Mouse (Mus musculus): ENCODE results near the gene Tas2r106. TPM values are rescaled to one million over a fixed set of nuclear protein-coding genes. Genes with fewer than 3 reads are reported as not detected.

Tas2r106 gene
- polyA plus RNA-seq (2017; shearing (Covaris generic)), result not detected

DNA sequence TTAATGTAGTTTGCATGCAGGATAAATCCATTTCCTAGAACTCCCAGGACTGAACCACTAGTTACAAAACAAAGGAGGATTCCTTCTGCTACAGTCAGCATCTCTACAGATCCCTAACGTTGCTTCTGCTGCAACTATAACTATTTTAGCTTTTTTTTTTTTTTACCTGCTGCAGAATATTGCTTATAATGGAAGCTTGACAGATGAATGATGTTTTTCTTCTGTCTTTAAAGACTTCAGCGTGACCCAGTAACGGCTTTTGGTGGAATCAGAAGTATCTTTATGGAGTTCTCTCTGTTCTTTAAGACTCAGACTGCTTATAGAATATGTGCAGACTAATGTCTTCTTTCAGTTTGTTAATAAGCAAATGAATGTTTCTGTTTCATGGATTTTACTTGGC, at the start of gene Tas2r106:
Gene Tas2r106, minus strand, starts transcription at position 101 of the 400 bp plus-strand sequence.

DNA sequence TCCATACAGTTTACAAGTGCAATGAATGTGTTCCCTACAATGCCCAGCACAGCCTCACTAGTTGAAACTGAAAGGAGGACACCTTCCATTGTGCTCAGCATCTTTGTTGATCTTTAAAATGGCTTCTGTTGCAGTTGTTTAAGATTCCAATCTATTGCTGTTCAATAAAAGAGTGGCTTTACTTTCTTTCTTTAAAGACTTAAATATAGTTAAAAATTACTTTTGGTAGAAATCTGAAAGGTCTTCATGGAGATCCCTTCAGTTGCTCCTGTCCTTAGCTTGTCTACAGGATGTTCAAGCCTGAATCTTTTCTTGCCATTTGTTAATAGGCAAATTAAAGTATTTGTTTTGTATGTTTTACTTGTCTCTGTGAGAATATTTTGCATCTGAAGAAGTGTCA, 11.3 kb upstream of the Tas2r106 start, which contains the start of gene Tas2r114:
Gene Tas2r114, minus strand, starts transcription at position 101 of the 400 bp plus-strand sequence.

DNA sequence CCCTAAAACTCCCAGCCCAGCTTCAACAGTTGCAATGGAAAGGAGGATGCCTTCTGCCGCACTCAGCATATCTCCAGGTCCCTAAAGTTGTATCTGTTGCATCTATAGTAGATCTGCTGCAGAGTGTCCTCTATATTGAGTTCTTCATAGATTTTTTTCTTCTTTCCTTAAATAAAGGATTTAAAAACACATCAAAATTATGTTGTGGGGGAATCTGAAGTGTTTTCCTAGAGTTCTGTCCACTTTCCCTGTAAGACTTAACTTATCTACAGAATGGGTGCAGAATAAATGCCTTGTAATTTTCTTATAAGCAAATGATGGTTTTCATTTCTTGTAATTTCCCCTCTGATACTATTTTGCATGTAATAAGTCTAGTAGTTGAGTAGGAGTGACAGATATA, 8.7 kb upstream of the Tas2r106 start, which contains the start of gene Tas2r105:
Gene Tas2r105, minus strand, starts transcription at position 101 of the 400 bp plus-strand sequence.

DNA sequence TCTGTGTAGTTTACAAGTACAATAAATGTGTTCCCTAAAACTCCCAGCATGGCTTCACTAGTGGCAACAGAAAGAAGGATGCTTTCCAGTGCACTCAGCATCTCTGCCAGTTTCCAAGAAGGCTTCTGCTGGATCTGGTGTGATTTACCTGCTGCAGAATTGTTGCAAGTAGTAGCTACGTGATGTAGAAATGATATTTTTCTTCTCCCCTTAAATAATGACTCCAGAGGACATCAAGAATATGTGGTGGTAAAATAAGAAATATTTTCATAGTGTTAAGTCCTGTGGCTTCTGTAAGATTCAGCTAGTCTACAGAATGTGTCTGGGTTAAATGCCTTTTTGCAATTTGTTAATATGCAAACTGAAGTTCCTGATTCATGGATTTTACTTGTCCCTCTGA, 7.0 kb upstream of the Tas2r106 start, which contains the start of gene Tas2r104:
Gene Tas2r104, minus strand, starts transcription at position 101 of the 400 bp plus-strand sequence.

DNA sequence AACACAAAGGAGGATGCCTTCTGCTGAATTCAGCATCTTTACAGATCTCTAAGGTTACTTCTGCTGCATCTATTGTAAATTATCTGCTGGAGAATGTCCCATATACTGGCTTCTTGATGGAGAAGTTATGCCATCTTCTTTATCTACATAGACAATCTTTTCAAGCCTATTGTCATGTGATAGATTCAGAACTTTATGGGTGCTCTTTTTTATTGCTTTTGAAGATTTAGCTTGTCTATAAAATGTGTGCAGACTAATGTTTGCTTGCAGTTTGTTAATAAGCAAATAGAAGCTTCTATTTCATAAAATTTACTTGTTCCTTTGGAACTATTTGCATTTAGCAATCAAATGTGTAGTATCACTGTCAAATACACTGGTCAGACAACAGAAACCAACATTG, 18.6 kb downstream of the Tas2r106 start, which contains the start of gene Tas2r107:
Gene Tas2r107, minus strand, starts transcription at position 101 of the 400 bp plus-strand sequence.

DNA sequence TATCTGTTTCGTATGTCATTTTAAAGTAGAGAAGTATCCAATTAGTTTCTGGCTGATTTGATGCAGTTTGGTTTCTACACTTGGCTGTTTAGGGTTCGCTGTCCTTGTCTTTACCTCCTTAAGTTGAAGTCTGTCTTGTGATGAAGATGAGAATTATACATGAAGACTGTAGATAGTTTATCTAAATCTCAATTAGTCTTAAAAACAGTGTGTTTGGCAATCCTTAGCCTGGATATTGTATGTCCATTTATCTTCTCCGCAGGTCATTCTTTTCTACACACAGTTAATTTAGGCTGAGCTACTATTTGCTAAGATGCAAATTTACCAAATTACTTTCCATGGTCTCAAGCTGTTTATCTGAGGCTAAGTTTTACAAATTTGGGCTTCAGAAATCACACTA, 47.9 kb downstream of the Tas2r106 start, which contains the start of gene Tas2r130:
Gene Tas2r130, minus strand, starts transcription at position 101 of the 400 bp plus-strand sequence.

Other genes with a start within 250 kb of the Tas2r106 start
- 1 to 10 TPM in 1 of 2 experiments, not detected in 1; 1.6 TPM for gene 5430401F13Rik, start 192.5 kb downstream of the Tas2r106 start, polyA plus RNA-seq (2017; shearing (Covaris generic))
- gene Gm6619, start 192.5 kb downstream of the Tas2r106 start, polyA plus RNA-seq (2017; shearing (Covaris generic)), result 1 to 10 TPM in 1 of 2 experiments, not detected in 1; 1.1 TPM
- under 1 TPM in 1 of 2 experiments, not detected in 1; 0.27 TPM for gene Tas2r130, start 48.0 kb downstream of the Tas2r106 start, polyA plus RNA-seq (2017; shearing (Covaris generic))
- gene Tas2r107, start 18.7 kb downstream of the Tas2r106 start, polyA plus RNA-seq (2017; shearing (Covaris generic)), result not detected
- not detected for gene Tas2r104, start 6.9 kb upstream of the Tas2r106 start, polyA plus RNA-seq (2017; shearing (Covaris generic))
- not detected for gene Tas2r105, start 8.6 kb upstream of the Tas2r106 start, polyA plus RNA-seq (2017; shearing (Covaris generic))
- gene Tas2r114, start 11.2 kb upstream of the Tas2r106 start, polyA plus RNA-seq (2017; shearing (Covaris generic)), result not detected

Data from activated CD4-positive, CD25-positive, alpha-beta regulatory T cell (primary cell).